Mouse (Mus musculus) hematopoietic stem cell, adult 5-6 weeks (primary cell): Measurements from ENCODE around the gene Cdh4. TPM values are rescaled to one million over a fixed set of nuclear protein-coding genes. Genes with fewer than 3 reads are reported as not detected.

Experiments used
- ATAC-seq, 2 experiments: fragments of 125-278 bp in 1 of 2; replicated peaks in 1 of 2; 2 replicates each; pipeline ENCODE4 v1.8.0; 2016 to 2017; ENCODE audit warnings: inconsistent platforms in 2 of 2, mild to moderate bottlenecking in 2 of 2, moderate number of reproducible peaks in 2 of 2, low read depth in 1 of 2, moderate TSS enrichment in 1 of 2; ENCODE audit not compliant: low FRiP score in 2 of 2, poor library complexity in 2 of 2, severe bottlenecking in 2 of 2, insufficient read depth in 1 of 2, low TSS enrichment in 1 of 2
- total RNA-seq: library from RNA; stranded (forward); fragments of 172-1452, 232-1000 nt; gene quantifications from 2 replicates; pipeline ENCODE4 v1.2.3, GENCODE M21; 2017

The Cdh4 gene
- total RNA-seq, 1 experiment from 2014 or later = not detected

DNA sequence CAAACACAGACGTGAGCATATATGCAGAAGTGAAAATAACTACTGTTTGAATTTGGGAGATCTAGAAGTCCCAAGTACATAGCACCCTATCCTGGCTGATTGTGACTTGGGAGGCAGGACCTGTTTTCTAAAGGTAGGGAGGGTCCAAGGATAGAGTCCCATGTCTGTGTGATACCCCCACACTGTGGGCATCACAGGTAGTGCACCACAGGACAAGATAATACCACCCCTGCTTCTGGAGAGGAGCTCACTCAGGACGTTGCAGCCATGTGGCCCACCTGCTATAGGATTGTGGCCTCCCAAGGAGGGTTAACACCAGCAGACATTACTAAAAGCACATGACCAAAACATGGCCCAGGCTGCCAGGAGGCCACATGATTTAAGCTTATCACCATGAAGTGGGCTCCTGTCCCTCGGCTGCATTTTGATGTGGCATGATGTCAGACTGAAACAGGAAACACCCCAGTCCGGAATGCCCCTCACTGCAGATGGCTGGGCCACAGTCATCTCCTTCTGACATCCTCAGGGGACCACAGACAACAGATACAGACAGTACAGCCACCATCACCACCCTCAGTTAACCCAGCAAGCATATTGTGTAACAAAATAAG, 280.6 kb downstream of the Cdh4 start:
- ATAC-seq = no peak

- ATAC-seq = no peak
Measured at GRCm38 (mm10) chr2:179723401-179723800, 281.2 kb downstream of the Cdh4 start.

DNA sequence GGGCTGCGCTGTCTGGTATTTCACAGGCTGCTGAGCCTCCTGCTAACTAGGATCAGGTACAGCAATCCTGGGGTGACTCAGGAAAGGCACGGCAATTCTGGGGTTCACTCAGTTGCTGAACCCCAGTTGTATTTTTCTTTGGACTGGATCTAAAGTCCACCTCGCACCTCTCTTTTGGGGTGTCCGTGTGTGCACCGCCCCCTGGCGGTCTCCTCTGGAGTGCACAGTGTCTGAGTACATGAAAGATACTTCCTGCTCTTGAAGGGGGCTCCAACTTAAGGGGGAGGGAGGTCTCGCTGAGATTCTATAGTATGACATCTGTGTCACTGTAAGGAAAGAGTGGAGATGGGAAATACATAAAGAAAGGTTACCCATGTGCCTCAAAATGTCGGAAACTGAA, 286.8 kb downstream of the Cdh4 start:
- ATAC-seq = no peak

- ATAC-seq = no peak
Measured at GRCm38 (mm10) chr2:179729802-179730201, 287.6 kb downstream of the Cdh4 start.

DNA sequence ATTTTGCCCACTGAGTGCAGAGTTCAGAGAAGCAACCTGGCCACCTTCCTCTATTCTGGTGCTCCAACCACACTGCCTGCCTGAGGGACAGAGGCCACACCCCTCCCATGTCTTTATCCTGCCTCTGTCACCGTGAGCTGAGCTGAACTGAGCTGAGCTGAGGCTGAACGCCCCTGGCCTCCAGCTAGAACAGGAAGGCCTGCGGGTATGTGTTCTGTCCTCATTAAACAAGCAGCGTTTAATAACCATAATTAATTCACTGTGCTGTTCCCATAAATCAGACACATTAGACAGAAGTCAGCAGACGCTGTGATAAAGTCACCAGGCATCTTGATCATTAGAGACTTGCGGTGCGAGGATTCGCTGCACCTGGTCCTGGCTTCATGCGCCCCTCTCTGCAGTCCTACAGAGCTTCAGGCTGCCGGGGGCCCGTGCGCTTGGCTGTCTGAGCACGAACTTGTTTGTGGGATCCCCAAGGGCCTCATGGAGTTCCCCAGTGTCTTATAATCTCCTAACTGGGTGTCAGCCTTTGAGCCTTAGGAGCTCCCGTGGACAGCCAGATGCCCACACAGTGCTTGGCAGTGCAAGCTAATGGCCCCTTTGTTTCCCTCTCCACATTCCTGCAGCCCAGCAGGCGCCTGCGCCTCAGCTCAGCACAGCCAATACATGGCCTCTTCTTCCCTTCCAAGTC, 291.1 kb downstream of the Cdh4 start:
- ATAC-seq = no peak

DNA sequence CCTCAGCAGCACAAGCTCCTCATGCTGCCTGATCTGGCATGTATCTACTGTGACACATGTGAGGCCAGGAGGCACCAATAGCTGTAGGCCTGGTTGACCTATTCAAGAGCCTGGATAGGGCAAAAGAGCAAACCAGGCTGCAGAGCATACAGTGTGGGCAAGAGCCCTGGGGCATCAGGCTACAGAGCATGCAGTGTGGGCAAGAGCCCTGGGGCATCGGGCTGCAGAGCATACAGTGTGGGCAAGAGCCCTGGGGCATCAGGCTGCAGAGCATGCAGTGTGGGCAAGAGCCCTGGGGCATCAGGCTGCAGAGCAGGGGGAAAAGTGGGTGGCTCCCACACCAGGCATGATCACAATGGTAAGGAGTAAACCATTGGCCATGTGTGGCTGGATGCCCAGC, 300.2 kb downstream of the Cdh4 start:
- ATAC-seq = no peak

DNA sequence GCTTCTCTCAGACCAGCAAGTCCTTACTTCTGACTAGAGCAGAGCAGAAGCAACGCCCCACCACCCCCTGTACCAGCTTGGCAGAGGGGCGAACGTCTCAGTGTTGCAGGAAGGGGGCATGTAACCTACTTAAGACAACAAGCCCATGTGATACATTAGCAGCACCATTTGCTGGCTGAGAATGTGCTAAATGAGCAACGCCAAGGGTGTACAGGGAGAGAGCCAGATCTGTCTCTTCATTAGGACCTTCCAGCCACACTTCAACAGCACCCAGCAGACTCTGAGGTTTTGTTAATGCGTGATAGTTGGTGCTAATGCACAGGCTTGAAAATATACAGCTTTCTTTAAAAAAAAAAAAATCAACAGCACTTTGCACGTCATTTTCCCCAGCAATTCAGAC, 300.6 kb downstream of the Cdh4 start:
- ATAC-seq = no peak

GRCm38 (mm10) chr2:179746491-179746890, 304.3 kb downstream of the Cdh4 start:
- ATAC-seq = no peak

DNA sequence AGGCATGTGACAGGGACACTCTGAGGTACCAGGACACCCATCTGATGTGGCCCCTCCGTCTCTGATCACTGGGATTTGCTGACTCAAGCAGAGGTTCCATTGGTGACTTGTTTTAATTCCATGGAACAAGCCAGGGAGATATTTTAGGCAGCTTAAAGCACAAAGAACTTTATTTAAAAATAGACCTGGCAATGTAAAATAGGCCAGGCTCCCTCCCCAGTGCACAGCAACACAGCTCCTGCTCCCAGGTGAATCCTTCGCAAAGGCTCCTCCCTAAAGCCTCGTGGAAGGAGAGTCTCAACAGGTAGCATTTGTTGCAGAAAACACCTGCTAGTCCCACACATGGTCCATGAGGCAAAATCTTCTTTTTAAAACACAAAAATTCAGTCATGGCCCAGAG, 307.2 kb downstream of the Cdh4 start:
- ATAC-seq = no peak

DNA sequence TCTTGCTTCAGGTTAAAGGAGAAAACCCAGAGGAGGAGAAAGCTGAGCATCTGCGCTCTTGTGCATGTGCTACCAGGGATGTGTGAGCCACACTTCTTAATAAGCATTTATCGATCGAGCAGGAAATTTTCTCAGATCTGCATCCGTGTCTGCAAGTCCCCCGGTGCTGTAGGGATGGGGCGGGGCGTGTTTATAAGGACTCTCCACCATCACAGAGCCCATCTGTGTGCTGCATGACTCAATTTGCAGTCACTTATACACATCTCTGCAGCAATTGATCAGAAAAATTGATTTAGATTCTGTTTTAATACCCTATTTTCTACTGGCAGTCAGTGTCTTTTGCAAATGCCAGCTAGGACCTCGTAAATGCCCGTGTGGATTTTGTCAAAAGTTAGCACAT, 311.6 kb downstream of the Cdh4 start:
- no peak for ATAC-seq

GRCm38 (mm10) chr2:179754776-179755175, 312.5 kb downstream of the Cdh4 start:
- no peak for ATAC-seq

DNA sequence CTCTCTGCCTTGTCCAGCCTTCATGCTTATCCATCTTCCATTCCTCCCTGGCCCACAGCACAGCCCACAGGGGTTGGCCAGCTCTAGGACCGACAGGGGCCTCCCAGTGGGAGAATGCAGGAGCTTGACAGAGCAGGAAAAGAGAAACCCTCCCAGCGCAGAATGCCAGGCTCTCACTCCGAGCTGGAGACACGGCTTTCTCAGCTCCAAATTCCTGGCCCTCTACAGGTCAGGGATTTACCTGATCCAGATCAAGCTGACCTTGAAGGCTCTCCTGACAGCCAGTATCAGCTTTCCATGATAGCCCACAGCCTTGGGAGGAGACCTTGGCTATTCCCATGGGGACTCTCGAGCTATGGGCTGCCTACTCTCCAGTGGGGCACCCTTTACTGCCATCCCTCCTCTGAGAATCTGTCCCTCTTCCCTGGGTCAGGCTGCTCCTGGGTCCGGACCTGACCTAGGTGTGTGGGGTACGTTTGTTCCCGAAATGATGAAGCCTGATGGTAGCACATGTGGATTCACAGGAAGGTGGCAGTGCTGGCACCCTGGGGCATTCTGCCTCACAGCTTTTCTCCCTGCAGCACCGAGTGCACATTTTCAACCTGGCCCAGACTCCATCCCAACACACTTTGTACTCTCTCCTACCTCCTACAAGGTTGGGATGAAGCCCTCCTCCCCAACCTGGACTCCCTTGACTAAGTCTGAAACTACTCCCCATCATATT, 319.6 kb downstream of the Cdh4 start:
- ATAC-seq = no peak

- ATAC-seq = no peak
Measured at GRCm38 (mm10) chr2:179762521-179763305, 320.5 kb downstream of the Cdh4 start.

GRCm38 (mm10) chr2:179764460-179764859, 322.2 kb downstream of the Cdh4 start:
- ATAC-seq = no peak

- no peak for ATAC-seq
Measured at GRCm38 (mm10) chr2:179766664-179767526, 324.7 kb downstream of the Cdh4 start.

DNA sequence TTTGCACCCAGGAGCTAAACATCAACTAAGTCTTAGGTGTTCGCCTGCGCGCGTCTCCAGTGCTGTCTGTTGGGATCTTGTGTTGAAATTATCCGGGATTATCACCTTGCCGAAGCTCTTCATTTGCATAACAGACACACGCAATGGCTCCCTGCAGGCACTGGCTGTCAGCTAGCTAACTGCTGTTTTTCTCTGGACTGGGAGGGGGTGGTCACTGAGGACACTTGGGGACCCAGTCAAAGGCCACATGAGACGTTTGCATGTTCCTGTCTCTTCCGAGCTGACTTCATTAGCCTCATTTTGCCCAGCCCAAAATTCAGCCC, 325.3 kb downstream of the Cdh4 start:
- ATAC-seq = no peak

DNA sequence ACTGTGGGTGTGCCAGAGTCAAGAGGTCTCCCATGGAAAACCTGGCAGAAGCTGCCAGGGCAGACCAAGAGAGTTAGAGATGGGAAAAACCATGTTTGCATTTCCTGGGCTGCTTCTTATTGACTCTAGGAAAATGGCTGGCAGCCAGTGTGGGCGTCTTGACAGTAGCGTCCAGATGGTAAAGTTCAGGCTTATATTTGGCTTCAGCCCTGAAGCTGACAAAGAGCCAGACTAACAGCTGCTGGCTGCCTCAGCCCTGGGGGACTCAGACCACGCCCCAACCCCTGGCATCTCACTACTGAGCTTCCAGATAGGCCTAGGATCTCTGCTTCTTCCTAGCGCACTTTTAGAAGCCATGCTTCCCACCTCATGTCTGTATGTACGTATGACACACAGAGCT, 326.9 kb downstream of the Cdh4 start:
- no peak for ATAC-seq
